Comparison of ENCODE assay signal across 8 mouse cellular contexts in the genomic region with DNA sequence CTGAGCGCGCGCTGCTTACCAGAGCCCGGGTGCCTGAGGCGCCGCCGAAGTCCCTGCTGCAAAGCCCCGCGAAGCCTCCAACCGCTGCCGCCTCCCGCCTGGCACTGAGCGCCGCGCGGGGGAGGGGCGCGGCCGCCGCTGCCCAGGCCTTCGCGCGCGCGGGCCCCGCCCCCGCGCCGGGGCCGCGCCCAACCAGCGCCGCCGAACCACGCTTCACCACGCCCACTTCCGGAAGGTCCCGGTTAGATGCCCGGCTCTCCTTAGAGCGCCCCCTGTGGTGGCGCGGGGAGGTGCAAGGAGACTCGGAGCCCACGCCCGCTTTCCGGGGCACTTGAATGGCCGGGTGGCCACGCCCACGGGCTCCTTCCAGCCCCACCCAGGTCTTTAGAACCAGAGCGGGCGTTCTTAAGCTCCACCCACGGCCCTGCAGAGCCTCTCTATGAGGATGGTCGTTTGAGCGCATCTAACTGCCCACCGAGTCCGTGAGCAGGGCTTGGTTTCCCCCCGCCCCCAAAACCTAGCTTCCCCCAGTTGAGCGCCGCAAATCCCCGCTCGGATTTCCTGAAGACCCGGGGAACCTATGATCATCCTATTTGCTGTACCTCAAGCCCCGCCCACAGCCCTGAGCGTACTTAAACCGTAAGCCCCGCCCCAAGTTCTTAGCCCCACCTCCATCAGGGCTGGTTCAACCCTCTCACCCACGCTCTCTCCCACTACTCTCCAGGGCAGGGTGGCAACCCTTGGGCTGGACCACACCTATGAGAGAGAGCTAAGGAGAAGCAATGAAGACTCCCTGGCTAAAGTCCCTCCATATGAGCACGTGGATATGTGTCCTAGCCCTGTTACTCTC. TPM values are rescaled to one million over a fixed set of nuclear protein-coding genes. Genes with fewer than 3 reads are reported as not detected.
DNase-seq lines count a peak whose midpoint lies in the region; ATAC-seq lines count a peak whose summit lies in the region.

TSS of gene Coro1c (minus strand) at position 167 of the 850 bp plus-strand sequence.

- ATAC-seq in erythroblast, adult 5-6 weeks (replicated peaks; ENCODE audit: low FRiP score, poor library complexity, severe bottlenecking), result peak; percentile 82
- ATAC-seq in kidney, embryonic 15.5 days (replicated peaks; ENCODE audit: low FRiP score), result peak; percentile 85
- peak; percentile 84 for ATAC-seq in monocyte, adult 5-6 weeks (replicated peaks; ENCODE audit: insufficient number of reproducible peaks, low FRiP score, low TSS enrichment, poor library complexity, severe bottlenecking)

- H3K27ac ChIP-seq in heart, embryonic 10.5 days, result peak within 1 kb of the TSS; percentile 100
- H3K27ac ChIP-seq in kidney, embryonic 15.5 days, result peak within 1 kb of the TSS; percentile 96

- H3K4me2 ChIP-seq in kidney, embryonic 15.5 days, result peak within 1 kb of the TSS; percentile 83

- H3K4me1 ChIP-seq in heart, embryonic 10.5 days, result peaks cover 54% of the 10 kb centered on the region
- H3K4me1 ChIP-seq in kidney, embryonic 15.5 days, result peaks cover 50% of the 10 kb centered on the region

- H3K9ac ChIP-seq in kidney, embryonic 15.5 days, result peak within 1 kb of the TSS; percentile 92

- H3K9me3 ChIP-seq in heart, embryonic 10.5 days, result no peaks in the 10 kb centered on the region
- H3K9me3 ChIP-seq in kidney, embryonic 15.5 days (replicated peaks), result no peaks in the 10 kb centered on the region

- DNase-seq in B cell, adult 2 months, result peak; percentile 100
- DNase-seq in brain, adult 2 months (ENCODE audit: low read depth, low spot score), result peak; percentile 97
- DNase-seq in heart, embryonic 10.5 days (ENCODE audit: low spot score), result peak; percentile 98
- peak; percentile 99 for DNase-seq in liver
- DNase-seq in spleen, postnatal 4 days (ENCODE audit: low spot score in 2 of 2), result peak; percentile 100

- H3K27me3 ChIP-seq in heart, embryonic 10.5 days (ENCODE audit: insufficient read depth, poor library complexity, severe bottlenecking), result no peaks in the 10 kb centered on the region
- H3K27me3 ChIP-seq in kidney, embryonic 15.5 days, result no peaks in the 10 kb centered on the region

- WGBS in heart, embryonic 10.5 days, result under 1% methylated on average over 67 of the region's 68 CpGs
- WGBS in kidney, embryonic 15.5 days, result under 1% methylated on average over 56 of the region's 68 CpGs

- peak within 1 kb of the TSS; percentile 78 for H3K4me3 ChIP-seq in heart, embryonic 10.5 days
- peak within 1 kb of the TSS; percentile 96 for H3K4me3 ChIP-seq in kidney, embryonic 15.5 days (replicated peaks)

- H3K36me3 ChIP-seq in heart, embryonic 10.5 days, result no peaks in the 10 kb centered on the region
- H3K36me3 ChIP-seq in kidney, embryonic 15.5 days, result no peaks in the 10 kb centered on the region

RNA-seq across cellular contexts. Expression of gene Coro1c, which starts in this region (rescaled TPM):
- 23.2 and 30.9 TPM in 2 replicates for total RNA-seq in erythroblast, adult 5-6 weeks (2015; ENCODE audit: low replicate concordance)
- total RNA-seq in erythroblast, adult 5-6 weeks (2017; ENCODE audit: low replicate concordance), result 20.5 and 26.8 TPM in 2 replicates
- 163 and 178 TPM in 2 replicates for polyA plus RNA-seq in heart, embryonic 10.5 days (2016; fragmentation: Nextera tagmentation; extraction: Ambion mirVana)
- polyA plus RNA-seq in kidney, embryonic 15.5 days (2015; fragmentation: Nextera tagmentation; extraction: Ambion mirVana), result 105 and 119 TPM in 2 replicates
- total RNA-seq in monocyte, adult 5-6 weeks (2017), result 129 to 177 TPM (median 136 TPM) in 3 replicates

Comparison
In these comparisons a context has a peak if more than half of its experiments do, and no peak if none do; other contexts are left out.
1. Peak in every context shown above with its lines: DNase-seq, ATAC-seq, H3K4me3 ChIP-seq and H3K27ac ChIP-seq.